Mouse (Mus musculus): ENCODE measurements around the gene Upp2.

GRCm38 (mm10) chr2:58568841-58569645 is 1.9 kb downstream of the Upp2 start:
- TF ChIP-seq POLR2A (IDR thresholded peaks at IDR 0.05; ENCODE audit: borderline replicate concordance, low read depth, low read length) (no peak), CTCF (IDR thresholded peaks at IDR 0.05; ENCODE audit: low read depth, low read length) (no peak)

Data from bone marrow macrophage, adult 2 months (primary cell).